Mouse (Mus musculus) induced T-regulatory cell, adult 2 months (primary cell): ENCODE measurements at regions not wholly inside any gene's neighbourhood (a gene's known extent, or its start where the extent isn't known, plus 50 kb on each side); places are given as distances from the start of the nearest gene placed in this dataset.

Source experiments
- DNase-seq: peaks from one replicate; pipeline ENCODE4 v3.0.0-alpha.2; 2012; ENCODE audit warnings: low read depth

GRCm38 (mm10) chr15:6183627-6184026 lies 116.0 kb upstream of the Dab2 start:
- DNase-seq, result no peak

- no peak for DNase-seq
These were observed 107.7 kb upstream of the Dab2 start for GRCm38 (mm10) chr15:6191845-6192244.

GRCm38 (mm10) chr15:6207239-6207638 lies 92.3 kb upstream of the Dab2 start:
- no peak for DNase-seq

- peak; percentile 69 for DNase-seq
These were observed 90.3 kb upstream of the Dab2 start for GRCm38 (mm10) chr15:6209301-6209700.

- DNase-seq, result no peak
These were observed 81.5 kb upstream of the Dab2 start for GRCm38 (mm10) chr15:6218087-6218486.

- DNase-seq, result no peak
These were observed 74.4 kb upstream of the Dab2 start for GRCm38 (mm10) chr15:6225227-6225626.

- DNase-seq, result no peak
These were observed 69.0 kb upstream of the Dab2 start for GRCm38 (mm10) chr15:6230618-6231017.

GRCm38 (mm10) chr15:6231308-6232103 lies 68.1 kb upstream of the Dab2 start:
- no peak for DNase-seq

GRCm38 (mm10) chr15:6233621-6234020 lies 66.0 kb upstream of the Dab2 start:
- DNase-seq, result no peak

- DNase-seq, result no peak
These were observed 63.0 kb upstream of the Dab2 start for GRCm38 (mm10) chr15:6236583-6236982.

GRCm38 (mm10) chr15:6237726-6238125 lies 61.9 kb upstream of the Dab2 start:
- DNase-seq, result no peak

GRCm38 (mm10) chr15:6238133-6238532 lies 61.5 kb upstream of the Dab2 start:
- peak; percentile 67 for DNase-seq

- no peak for DNase-seq
These were observed 60.8 kb upstream of the Dab2 start for GRCm38 (mm10) chr15:6238755-6239154.

- DNase-seq, result no peak
These were observed 57.5 kb upstream of the Dab2 start for GRCm38 (mm10) chr15:6242132-6242531.

GRCm38 (mm10) chr15:6244401-6244800 lies 55.2 kb upstream of the Dab2 start:
- DNase-seq, result no peak

- no peak for DNase-seq
These were observed 53.4 kb upstream of the Dab2 start for GRCm38 (mm10) chr15:6245950-6246894.

- no peak for DNase-seq
These were observed 51.1 kb upstream of the Dab2 start for GRCm38 (mm10) chr15:6248470-6248869.
